Mouse (Mus musculus) left cerebral cortex, adult 18-20 months (tissue): ENCODE measurements around the gene Irx5. TPM values are rescaled to one million over a fixed set of nuclear protein-coding genes. Genes with fewer than 3 reads are reported as not detected.

Experiments
- DNase-seq, 2 experiments: peaks; one replicate each; pipeline ENCODE4 v3.0.0; 2021 to 2022; ENCODE audit warnings: low spot score in 2 of 2, mixed read lengths in 1 of 2
- long read RNA-seq, 2 experiments: library from polyadenylated mRNA; stranded (forward); transcript quantifications; one replicate each; pipeline ENCODE4 v2.0.0; 2021
- total RNA-seq, 2 experiments: library from RNA; stranded (reverse); gene quantifications; 2 replicates each; pipeline ENCODE4 v1.2.3; 2021

The Irx5 gene
- total RNA-seq, result under 1 TPM in 1 of 2 experiments, not detected in 1; 0.14 TPM
- long read RNA-seq, experiment 1, result 0 reads
- long read RNA-seq, experiment 2, result 0 reads

DNA sequence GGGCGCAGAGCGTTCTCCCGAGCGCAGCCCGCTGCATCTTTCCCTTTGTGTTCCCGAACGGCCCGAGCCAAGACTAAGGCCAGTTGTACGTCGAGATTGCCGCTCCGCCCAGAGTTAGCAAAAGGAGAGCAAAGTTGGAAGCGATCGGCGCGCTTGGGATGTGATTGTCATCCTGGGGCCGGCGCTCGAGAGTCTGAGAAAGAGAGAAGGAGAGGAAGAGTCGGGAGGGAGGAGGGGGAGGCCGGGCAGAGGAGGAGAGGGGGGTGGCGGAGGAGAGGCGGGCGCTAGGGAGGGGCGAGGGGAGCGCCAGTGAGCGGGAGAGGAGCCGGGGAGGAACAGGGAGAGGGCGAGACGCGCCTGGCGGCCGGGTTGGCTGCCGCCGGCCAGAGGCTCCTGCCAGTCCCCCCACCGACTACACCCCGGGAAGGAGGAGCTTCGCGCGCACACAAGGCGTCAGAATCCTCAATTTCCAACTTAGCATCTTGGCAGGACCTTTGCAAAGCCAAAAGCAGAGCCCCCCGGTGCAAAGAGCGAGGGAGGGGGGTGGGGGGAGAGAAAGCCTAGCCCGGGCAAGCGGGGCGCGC lies at the start of gene Irx5:
TSS of gene Irx5 (plus strand) at position 228 of the 584 bp plus-strand sequence.
- DNase-seq, result no peak

DNA sequence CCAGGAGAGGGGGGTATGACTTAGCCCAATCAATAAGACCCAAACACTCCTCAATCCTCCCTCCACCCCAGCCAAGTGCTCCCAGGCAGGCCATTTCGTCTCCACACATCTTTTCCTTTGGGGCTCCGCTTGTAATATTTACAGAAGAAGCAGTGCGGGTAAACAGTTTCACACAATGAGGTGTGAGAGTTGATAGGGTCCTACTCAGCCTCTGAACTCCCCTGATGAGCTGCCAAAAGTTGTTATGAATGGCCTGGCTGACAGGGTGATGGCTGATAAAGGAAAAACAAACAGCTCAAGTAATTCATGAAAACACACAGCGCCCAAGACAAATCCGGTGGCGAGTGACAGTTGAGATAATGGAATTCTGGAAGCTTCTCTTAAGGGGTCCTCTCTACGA lies 45.2 kb upstream of the Irx5 start:
- DNase-seq, result no peak

DNA sequence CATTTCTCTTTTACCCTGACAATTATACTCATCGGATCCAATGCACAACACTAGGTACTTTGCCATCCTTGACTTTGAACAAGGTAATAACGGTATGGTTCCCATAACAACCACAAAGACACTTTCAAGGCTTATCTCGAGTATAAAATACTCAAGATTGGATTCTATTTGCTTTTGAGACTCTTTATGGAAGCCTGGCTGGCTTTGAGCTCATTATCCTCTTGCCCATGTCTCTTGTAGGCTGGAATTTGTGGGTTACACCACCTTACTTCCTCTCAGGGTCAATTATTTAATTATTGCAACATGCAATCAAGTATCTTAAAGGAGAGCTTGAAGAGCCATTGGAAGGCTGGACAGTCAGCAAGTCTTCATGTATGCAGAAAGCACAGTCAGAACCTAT lies 43.7 kb upstream of the Irx5 start:
- DNase-seq, result no peak

DNA sequence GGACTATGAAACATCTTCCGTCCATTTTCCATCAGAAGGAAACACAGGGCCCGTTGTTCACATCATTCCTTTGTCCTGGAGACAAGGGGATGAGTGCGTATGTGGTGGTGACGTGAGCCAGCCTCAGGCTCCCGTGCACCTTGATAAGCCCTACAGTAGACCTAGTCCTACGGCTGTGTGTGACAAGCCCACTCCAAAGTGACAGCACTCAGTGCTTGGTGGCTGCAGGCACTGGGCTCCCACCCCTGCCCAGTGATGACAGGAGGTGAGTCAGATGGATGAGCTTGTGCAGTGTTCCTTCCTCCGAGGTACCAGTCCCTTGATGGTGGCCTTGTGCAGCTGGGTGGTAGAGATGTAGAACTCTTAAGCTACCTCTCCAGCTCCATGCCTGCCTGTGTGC lies 33.7 kb upstream of the Irx5 start:
- no peak for DNase-seq

DNA sequence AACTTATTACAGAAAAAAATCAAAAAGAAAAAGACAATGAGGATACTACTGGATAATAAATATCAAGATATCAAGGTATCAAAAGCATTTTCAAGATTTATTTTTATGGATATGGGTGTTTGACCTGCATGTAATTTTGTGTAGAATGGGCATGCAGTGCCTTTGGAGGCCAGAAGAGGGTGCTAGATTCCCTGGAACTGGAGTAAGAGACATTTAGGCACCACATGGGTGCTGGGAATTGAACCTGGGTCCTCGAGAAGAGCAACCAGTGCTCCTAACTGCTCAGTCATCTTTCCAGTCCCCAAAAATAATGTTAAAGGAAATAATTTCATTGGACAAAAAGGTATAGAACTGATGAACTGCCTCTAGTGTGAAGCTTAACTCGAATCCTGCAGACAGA lies 30.2 kb upstream of the Irx5 start:
- DNase-seq, result no peak

DNA sequence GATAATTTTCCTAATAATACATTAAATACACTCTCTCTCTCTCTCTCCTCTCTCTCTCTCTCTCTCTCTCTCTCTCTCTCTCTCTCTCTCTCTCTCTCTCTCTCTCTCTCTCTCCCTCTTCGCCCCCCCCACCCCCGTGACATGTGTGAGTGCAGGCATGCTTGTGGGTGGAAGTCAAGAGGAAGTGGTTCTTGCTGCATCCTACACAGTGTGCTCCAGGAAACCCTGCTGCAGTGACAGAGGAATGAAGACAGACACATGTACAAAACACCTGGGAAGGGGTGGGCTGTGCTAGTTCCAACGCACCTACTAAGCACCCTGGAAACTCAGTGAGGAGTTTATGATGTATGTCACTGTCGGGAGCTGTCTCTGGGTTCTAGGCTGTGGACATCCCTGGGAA lies 28.2 kb upstream of the Irx5 start:
- DNase-seq, result no peak

DNA sequence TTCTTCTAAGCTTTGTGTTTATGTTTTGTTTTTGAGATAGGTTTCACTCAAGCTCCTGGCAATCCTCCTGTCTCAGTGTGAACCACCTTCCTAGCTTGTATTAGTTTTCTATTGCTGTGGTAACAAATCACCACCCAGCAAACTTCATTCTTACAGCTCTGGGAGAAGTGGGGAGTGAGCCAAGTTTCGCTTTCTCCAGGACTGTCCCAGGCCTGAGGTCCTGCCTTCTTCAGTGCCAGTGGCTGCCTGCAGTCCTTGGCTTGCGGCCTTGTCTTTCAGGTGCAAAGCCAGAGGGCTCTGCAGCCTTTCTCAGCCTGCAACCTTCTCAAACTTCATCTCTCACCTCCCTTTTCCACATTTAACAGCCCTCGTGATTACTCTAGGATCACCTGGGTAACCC lies 25.6 kb upstream of the Irx5 start:
- no peak for DNase-seq

DNA sequence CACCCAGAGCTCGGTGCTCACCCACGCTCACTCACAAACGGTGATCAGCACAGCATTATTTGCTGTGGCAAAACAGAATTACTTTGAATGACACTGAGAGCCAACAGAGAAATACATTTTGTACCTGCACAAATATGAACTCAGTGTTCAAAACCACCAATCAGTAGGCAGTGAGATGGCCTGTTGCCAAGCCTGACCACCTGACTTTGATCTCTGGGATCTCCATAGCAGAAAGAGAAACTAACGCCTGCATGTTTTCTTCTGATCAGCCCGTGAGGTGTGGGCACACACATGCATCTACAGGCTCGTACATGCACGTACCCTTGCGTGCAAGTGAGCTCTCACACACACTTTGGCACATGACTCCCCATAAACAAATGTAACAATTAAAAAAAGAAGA lies 24.0 kb upstream of the Irx5 start:
- DNase-seq, result no peak

DNA sequence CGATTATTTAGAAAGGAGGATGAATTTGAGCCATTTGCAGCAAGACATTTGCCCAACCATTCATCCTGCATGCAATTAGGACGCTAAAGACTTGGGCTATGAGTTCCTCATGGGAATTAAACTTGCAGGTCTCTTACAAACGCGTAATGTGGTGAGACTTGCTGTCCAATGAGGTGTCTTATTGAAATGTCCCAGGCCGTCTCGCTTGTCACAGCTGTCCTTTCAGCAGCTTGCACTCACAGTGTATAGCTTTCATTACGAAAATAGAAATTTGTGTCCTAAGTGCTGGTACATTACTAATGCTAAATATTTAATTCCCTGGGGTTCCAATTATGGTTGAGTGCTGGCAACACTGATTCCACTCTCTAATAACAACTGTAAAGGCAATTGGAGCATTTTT lies 22.3 kb upstream of the Irx5 start:
- DNase-seq, result no peak

DNA sequence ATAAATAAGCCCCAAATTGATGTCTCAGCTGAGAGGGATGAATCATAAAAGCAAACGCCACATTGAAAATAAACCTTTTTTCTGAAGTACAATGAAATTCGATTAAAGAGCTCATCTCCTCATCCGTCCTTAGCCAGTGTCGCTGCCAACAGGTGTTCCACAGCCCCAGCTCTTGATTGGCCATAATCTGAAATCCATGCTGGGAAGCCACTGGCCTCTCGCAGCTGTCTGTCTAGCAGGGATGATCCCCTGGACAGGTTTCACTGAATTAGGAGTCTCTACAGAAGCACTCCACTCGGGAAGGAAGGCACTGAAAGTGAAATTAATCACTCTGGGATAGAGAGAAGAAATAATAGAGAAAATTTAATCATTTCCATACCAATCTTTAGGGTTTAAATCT lies 21.4 kb upstream of the Irx5 start:
- DNase-seq, result no peak

DNA sequence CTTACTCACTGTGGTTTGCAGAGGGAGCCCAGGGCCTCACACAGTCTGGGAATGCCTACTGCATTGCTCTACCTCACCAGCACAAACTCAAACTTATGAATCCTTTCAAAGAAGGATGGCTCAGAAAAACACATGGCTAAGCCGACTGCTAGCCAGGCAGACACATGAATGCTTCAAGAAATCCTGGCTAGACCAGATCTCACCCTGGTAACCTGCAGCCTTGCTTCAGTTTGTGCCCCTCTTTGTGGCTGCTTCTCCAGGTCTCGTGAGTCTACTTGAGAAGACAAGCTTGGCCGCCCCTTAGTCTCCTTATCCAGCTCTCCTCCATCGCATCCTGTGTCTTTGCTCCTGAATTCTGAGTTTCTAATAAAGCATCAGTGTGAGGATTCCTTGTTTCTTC lies 13.9 kb upstream of the Irx5 start:
- DNase-seq, result no peak

DNA sequence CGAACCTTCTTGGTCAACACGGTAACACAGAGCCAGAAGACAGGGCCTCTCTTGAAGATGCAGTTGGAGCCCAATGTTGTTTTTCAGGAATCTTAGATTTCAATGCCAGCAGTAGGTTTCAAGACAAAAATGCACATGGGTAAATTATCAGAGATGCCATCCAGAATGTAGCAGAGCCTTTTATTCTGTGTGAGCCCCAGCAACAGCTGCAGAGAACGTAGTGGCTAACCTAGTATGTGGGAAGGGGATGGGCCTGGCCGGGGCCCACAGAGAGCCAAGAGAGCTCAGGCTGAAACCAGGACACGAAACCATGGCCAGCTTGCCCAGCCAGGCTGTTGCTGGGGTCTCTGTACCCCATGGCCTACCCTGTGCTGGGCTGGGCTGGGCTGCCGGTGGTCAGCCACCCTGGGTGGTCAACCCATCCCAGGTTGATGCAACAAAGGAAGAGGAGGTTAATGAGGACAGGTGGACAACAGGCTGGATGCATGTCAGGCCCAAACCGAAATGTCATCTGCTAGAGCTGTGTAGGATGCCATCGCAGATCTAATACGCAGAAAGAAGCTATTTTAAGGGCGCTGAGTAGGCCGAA lies 7.4 kb upstream of the Irx5 start:
- no peak for DNase-seq

DNA sequence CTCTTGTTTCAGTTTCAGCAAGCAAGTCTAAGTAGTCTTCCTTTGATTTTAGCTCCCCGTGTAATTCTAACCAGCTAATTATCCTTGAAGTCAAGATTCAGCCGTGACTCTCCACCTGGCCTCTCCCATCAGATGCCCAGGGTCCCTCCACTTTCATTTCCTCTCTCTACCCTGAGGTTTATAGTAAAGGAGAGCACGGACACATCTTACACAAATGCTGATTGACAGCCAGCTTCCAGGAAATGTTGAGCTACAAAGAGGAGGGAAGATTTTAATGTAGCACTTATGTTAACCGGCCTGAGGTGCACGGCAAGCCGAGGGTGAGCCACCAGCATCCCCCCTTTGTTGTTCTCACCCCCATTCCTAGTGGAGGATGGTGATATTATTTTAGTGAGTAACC lies 4.0 kb upstream of the Irx5 start:
- no peak for DNase-seq

DNA sequence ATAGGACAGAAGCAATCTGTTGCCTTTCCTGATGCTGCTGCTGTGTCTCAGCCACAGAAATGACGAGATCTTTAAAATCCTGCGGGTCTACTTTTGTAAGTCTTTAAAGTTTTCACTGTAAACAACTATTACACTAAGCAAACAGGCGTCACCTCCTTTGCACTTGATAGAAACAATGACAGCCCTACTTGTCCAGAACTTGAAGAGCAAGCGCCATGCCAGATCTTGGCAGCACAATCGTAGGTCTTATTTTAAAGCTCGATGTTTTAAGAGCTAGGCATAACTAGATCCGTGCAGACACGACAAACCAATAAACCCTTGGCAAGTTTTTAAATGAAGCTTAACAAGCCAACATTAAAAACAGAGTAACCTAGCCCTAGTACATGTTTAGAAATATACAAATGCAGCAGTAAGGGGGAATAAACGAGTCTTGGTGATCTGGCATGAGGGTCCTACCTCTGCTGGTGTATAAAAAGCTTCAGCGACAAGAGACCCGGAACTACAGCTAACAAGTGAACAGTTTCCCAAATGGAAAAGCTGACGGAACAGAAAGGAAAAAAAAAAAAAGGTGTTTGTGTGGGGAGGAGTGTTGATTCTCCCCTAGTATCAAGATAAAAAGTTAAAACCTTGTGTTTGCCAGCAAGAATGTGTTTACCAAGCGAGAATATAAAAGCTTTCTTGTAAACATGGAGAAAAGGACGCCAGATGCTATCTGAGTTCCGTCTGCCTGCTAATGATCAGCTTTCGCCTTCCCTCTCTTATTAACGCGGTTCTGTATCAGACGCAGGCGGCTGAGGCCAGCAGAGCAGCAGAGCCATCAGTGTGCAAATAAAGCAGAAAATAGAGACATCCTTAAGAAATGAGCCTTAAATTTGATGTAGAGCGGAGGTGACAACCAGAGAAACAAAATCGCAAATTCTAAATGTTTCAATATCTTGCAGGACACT lies 2.6 kb upstream of the Irx5 start:
- no peak for DNase-seq

DNA sequence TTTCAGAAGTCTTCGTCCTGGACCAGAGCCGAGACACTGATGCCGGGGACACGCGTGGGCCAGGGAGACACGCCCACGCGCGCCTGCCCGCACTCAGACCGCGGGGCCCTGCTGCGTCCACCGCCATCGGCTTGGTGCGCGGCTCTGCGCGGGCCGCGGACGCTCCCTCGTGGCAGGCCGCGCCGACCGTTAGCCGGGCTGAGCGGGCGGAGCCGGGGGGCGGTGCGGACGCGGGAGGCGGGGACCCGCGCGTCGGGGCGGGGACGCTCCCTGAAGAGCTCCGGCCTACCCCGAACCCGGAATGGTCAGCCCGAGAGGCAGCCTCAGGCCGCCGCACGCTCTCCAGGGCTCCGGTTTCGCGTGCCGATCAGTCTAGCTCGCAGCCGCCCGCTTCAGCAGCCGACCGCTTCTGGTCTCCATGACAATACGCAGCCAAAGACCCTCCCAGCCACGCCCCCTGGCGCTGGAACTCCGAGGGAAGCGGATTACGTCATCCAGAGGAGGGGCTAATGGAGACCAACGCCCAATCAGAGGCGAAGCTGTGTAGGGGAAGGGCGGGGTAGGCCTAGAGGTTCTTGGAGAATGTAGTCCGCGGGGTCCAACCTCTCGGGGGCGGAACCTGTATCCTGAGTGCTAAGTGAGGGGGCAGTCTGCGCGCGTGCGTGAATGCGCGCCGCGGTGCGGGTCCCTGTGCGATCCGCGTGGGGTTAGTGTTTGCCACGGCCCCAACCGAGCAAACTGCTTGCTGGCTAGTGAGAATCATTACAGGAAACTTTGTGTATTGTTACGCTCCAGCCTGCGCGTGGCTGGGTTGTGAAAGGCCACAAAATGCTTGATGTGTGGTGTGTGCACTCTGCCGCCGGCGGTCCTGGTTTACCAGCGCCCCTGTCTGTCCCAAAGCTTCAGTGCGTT lies 1.5 kb upstream of the Irx5 start:
- peak; percentile 87 to 90 for DNase-seq

DNA sequence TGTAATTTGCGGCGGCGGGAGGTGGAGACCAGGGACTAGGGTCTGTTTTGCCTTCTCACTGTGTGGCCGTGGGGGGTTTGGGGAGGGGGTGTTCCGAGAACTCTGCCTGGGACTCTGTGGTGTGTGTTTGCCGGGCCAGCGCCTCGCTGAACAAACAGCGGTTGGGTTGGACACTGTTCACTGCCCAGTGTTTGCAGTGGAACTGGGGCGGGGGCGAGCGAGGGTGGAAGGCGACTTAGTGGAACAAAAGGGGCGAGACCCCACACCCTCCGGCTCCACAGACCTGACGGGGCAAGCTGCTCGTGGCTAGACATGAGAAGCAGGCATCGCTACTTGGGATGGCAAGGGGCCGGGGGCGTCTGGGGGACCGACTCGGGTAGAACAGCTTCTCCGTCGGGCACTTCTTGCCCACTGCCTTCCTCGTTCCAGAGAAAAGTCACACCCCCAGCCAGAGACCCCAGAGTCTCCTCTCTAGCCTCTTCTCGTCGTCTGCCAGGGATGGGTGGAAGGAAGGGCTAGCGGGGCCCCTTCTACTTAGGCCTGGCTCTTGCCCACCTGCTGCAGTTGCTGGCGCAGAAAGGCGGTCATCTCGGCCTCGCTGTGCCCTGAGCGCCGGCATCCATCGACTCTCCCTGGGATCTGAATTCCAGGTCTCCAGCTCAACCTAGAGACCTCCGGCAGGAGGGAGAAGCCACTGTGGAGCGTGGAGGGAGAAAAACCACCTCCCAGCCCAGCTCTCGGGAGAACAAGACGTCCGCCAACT lies 631 bp upstream of the Irx5 start:
- no peak for DNase-seq

DNA sequence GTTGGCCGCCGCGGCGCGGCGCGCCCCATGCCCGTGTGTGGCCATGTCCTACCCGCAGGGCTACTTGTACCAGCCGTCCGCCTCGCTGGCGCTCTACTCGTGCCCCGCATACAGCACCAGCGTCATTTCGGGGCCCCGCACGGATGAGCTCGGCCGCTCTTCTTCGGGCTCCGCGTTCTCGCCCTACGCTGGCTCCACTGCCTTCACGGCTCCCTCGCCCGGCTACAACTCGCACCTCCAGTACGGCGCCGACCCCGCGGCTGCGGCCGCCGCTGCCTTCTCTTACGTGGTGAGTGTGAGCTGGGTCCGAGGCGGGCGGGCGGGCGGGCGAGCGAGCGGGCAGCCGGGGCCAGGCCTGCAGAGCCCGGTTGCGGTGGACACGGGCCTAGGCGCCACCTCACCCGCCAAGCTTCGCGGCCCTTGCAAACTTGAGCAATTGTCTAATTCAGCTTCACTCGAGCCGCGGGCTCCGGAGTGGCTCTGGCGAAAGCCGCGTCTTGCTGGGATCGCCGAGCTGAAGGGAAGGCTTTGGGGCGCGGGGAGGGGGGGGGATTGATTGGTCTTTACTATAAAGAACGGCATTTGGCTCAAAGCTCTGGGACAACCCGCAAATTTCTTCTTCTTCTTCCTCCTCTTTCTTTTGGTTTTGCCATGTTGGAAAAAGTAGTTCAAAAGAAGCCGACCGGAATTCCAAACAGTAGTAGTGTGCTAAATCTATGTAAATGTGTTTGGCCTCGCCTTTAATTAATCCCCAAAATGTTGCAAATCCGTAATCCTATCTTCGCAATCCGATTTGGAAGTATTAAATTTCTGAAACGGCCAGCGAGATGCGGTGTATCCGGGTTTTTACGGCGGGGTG lies 945 bp downstream of the Irx5 start:
- DNase-seq, result no peak

DNA sequence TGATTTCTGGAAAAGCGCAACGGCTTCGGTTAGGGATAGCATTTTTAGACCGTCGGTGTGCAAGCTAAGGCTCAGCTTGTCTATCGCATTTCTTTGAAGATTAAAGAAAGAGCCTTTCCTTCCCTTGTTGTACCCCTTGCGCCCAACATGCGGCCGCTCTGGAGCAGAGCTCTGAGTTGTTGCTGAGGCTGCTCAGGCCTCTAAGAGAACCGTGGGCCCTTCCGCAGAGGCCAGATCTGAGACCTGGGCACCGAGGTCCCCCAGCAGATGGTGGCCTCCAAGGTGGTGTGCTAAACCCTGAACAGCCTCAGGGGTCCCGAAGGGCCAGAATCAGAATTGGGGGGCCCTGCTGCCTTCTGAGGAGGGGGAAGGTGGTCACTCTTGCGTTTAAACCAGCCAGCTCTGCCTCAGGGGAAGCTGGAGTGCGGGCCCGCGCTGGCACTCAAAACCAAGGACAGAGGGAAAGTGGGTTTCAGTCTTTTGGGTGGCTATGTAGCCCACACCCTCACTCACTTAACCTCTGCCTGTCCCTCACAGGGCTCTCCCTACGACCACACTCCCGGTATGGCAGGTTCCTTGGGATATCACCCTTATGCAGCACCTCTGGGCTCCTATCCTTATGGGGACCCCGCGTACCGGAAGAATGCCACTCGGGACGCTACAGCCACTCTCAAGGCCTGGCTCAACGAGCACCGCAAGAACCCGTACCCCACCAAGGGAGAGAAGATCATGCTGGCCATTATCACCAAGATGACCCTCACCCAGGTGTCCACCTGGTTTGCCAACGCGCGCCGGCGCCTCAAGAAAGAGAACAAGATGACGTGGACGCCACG lies 1.8 kb downstream of the Irx5 start:
- no peak for DNase-seq

DNA sequence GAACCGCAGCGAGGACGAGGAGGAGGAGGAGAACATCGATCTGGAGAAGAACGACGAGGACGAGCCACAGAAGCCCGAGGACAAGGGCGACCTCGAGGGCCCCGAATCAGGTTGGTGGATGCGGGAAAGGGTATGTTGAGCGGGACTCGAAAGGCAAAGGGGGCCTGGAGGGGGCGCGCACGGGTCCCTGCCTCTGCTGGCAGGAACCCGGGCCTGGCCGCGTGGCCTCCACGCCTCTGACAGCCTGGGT lies 2.3 kb downstream of the Irx5 start:
- DNase-seq, result no peak
